Mouse (Mus musculus) stomach, postnatal 0 days (tissue): ENCODE measurements around the gene Mau2.

ENCODE experiments used
- CTCF ChIP-seq: IDR thresholded peaks from 2 replicates; pipeline ENCODE4 v1.5.1; 2016; ENCODE audit warnings: antibody characterized with exemption, low read depth, mild to moderate bottlenecking, moderate library complexity
- EP300 ChIP-seq: optimal IDR thresholded peaks from 2 replicates; pipeline ENCODE3; 2016; ENCODE audit warnings: antibody characterized with exemption

- no peak for TF ChIP-seq CTCF
- TF ChIP-seq EP300: no peak
These were observed 75.1 kb downstream of the Mau2 start for GRCm38 (mm10) chr8:69967291-69967933.
